Mouse (Mus musculus) embryonic stem cell, embryonic (primary cell): ENCODE results near the gene Odf3l2.

Source experiments
- CTCF ChIA-PET, 4 experiments: fragments of 300-600 bp in 2 of 4; fragments of 350-600 bp in 2 of 4; sonication (Branson Sonifier 250); formaldehyde crosslinking; loops; one replicate each; lab custom pipeline; 2022; ENCODE audit warnings: inconsistent platforms in 2 of 4; lab: Charles Lee
- POLR2A ChIA-PET, 4 experiments: fragments of 300-600 bp in 2 of 4; fragments of 350-600 bp in 2 of 4; sonication (Branson Sonifier 250); formaldehyde crosslinking; loops; one replicate each; lab custom pipeline; 2022; ENCODE audit warnings: antibody characterized with exemption in 4 of 4, inconsistent platforms in 1 of 4; lab: Charles Lee

The Odf3l2 gene

GRCm38 (mm10) chr10:79645711-79646110, at the start of gene Odf3l2:
Gene Odf3l2 (minus strand): TSS chr10:79645738.
- CTCF ChIA-PET = interaction anchor here (0.6 to 10.0 kb wide), 10 partner anchors 10 to 312 kb away, joined by 3 to 135 read pairs (median 6); partner anchors contain the start of genes Madcam1 (in 1 of the 4) and Tpgs1 (in 1 of the 4)
- POLR2A ChIA-PET = interaction anchor here in 3 of 4 experiments (0.5 to 3.3 kb wide), 10 partner anchors 9 to 522 kb away, joined by 3 to 17 read pairs (median 5); partner anchors contain the start of genes Mier2 (in 1 of the 3) and Shc2 (in 1 of the 3)

GRCm38 (mm10) chr10:79694379-79694655, 48.8 kb upstream of the Odf3l2 start:
- CTCF ChIA-PET = interaction anchor here in 3 of 4 experiments (1.0 to 3.6 kb wide), 10 partner anchors 9 to 222 kb away, joined by 3 to 23 read pairs (median 4); partner anchors contain the start of genes Bsg (in 2 of the 3) and Kiss1r (in 1 of the 3)

GRCm38 (mm10) chr10:79693580-79694378, 48.2 kb upstream of the Odf3l2 start:
- CTCF ChIA-PET = interaction anchor here in 3 of 4 experiments (0.8 to 3.6 kb wide), 9 partner anchors 10 to 99 kb away, joined by 3 to 23 read pairs (median 4); partner anchors contain the start of gene Bsg (in 1 of the 3)
- POLR2A ChIA-PET = interaction anchor here in 3 of 4 experiments (0.9 to 19.9 kb wide), 13 partner anchors 10 to 160 kb away, joined by 3 to 367 read pairs (median 4); partner anchors contain the start of genes Bsg (in 2 of the 3), Cdc34 (in 1 of the 3), Madcam1 (in 1 of the 3) and Ptbp1 (in 1 of the 3)

More at GRCm38 (mm10) chr10:79694379-79694655, 48.8 kb upstream of the Odf3l2 start:
- POLR2A ChIA-PET = interaction anchor here in 3 of 4 experiments (1.2 to 19.9 kb wide), 13 partner anchors 10 to 160 kb away, joined by 3 to 367 read pairs (median 6); partner anchors contain the start of genes Bsg (in 2 of the 3), Cdc34 (in 1 of the 3), Madcam1 (in 1 of the 3) and Ptbp1 (in 1 of the 3)

DNA sequence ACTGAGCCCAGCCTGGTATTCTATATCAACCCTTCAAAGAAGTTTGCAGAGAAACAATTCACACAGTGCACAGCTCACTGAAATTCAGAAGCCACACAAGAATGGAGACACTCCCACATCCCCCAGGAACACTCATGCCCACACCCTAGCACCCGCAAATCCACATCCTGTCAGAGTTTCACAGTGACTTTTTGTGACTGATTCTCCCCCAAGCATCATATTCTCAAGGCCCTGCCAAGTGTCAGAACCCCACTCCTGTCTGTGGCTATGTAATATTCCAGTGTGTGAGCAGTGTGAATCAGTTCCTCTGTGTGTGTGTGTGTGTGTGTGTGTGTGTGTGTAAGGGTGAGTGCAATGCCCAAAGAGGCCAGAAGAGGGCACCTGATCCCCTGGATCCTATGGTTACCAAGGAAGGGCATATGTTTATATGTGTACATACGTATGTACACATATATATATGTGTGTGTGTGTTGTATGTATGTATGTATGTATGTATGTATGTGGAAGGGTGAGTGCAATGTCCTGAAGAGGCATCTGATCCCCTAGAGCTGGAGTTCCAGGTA, 46.5 kb upstream of the Odf3l2 start:
- ChIA-PET CTCF (interaction anchor here in 2 of 4 experiments (0.7 to 1.1 kb wide), 4 partner anchors 9 to 40 kb away, joined by 3 to 7 read pairs (median 4); no protein-coding TSS in a partner anchor), POLR2A (interaction anchor here in 3 of 4 experiments (0.8 to 19.9 kb wide), 11 partner anchors 6 to 74 kb away, joined by 3 to 367 read pairs (median 7); partner anchors contain the start of genes Bsg (in 3 of the 3), Cdc34 (in 1 of the 3), Madcam1 (in 1 of the 3) and Tpgs1 (in 1 of the 3))

DNA sequence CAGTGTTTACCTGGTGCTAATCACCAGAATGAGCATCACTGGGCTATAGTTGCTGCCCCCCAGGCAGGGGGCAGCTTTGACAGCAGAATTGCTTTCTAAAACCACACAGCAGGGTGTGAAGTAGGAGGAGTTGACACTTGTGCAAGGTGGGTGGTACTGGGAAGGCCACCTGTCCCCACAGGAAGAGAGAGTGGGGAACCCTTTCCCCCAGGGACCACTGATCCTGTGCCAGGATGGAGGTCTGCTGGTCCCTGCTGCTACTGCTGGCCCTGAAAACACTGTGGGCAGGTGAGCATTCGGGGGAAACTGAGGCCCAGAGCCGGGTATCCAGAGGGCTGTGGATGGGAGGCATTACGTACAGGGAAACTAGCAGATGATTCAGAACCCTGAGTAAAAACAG, 43.6 kb upstream of the Odf3l2 start:
- ChIA-PET CTCF (no interaction called here), POLR2A (interaction anchor here in 3 of 4 experiments (0.6 to 19.9 kb wide), 12 partner anchors 8 to 134 kb away, joined by 3 to 367 read pairs (median 18); partner anchors contain the start of genes Bsg (in 2 of the 3), Madcam1 (in 2 of the 3), Tpgs1 (in 2 of the 3) and Cdc34 (in 1 of the 3))

DNA sequence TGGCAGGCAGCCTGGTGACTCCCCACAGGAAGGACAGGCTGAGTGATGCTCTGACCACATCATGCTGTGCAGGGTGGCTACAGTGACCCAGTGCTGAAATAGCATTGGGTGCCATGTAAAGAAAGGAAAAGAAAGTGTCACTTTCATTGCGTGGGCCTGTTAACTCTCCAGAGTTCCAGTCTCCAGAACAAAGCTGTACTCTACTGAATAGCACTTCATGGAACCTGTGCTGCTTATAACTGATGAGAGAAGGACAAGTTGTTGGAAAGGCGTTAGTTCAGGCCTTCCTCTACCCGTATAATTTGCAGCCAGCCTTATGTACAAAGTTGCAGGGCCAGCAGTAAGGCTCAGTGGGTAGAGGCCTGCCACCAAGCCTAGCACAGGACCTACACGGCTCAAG, 43.2 kb upstream of the Odf3l2 start, which contains the start of gene Gzmm:
Gene Gzmm (plus strand): TSS at position 301 of the 400 bp plus-strand sequence.
- CTCF ChIA-PET = interaction anchor here in 1 of 4 experiments (0.6 kb wide), 1 partner anchor 94 kb away, joined by 3 read pairs; no protein-coding TSS in a partner anchor
- POLR2A ChIA-PET = interaction anchor here in 3 of 4 experiments (0.8 to 19.9 kb wide), 12 partner anchors 9 to 77 kb away, joined by 3 to 367 read pairs (median 18); partner anchors contain the start of genes Bsg (in 2 of the 3), Madcam1 (in 2 of the 3) and Tpgs1 (in 2 of the 3)

- ChIA-PET CTCF (interaction anchor here in 3 of 4 experiments (0.6 to 2.0 kb wide), 13 partner anchors 8 to 1220 kb away, joined by 3 to 12 read pairs (median 4); partner anchors contain the start of genes Madcam1 (in 1 of the 3) and Med16 (in 1 of the 3)), POLR2A (interaction anchor here (0.5 to 19.9 kb wide), 26 partner anchors 10 to 254 kb away, joined by 3 to 367 read pairs (median 4); partner anchors contain the start of genes Bsg (in 4 of the 4), Madcam1 (in 2 of the 4), Tpgs1 (in 2 of the 4) and Polrmt (in 1 of the 4))
Measured at GRCm38 (mm10) chr10:79687513-79687912, 42.0 kb upstream of the Odf3l2 start.

- ChIA-PET CTCF (interaction anchor here in 3 of 4 experiments (0.6 to 2.0 kb wide), 12 partner anchors 9 to 1219 kb away, joined by 3 to 12 read pairs (median 4); partner anchors contain the start of gene Madcam1 (in 1 of the 3)), POLR2A (interaction anchor here in 3 of 4 experiments (0.6 to 19.9 kb wide), 19 partner anchors 9 to 94 kb away, joined by 3 to 367 read pairs (median 7); partner anchors contain the start of genes Bsg (in 3 of the 3), Madcam1 (in 2 of the 3), Tpgs1 (in 2 of the 3) and Polrmt (in 1 of the 3))
Measured at GRCm38 (mm10) chr10:79686691-79687090, 41.2 kb upstream of the Odf3l2 start.

- POLR2A ChIA-PET = interaction anchor here in 3 of 4 experiments (0.8 to 19.9 kb wide), 18 partner anchors 9 to 94 kb away, joined by 3 to 367 read pairs (median 6); partner anchors contain the start of genes Bsg (in 2 of the 3), Madcam1 (in 2 of the 3), Tpgs1 (in 2 of the 3) and Polrmt (in 1 of the 3)
- CTCF ChIA-PET = interaction anchor here in 2 of 4 experiments (1.2 to 2.0 kb wide), 7 partner anchors 9 to 126 kb away, joined by 3 to 12 read pairs (median 4); partner anchors contain the start of gene Madcam1 (in 1 of the 2)
Measured at GRCm38 (mm10) chr10:79686219-79686618, 40.7 kb upstream of the Odf3l2 start.

DNA sequence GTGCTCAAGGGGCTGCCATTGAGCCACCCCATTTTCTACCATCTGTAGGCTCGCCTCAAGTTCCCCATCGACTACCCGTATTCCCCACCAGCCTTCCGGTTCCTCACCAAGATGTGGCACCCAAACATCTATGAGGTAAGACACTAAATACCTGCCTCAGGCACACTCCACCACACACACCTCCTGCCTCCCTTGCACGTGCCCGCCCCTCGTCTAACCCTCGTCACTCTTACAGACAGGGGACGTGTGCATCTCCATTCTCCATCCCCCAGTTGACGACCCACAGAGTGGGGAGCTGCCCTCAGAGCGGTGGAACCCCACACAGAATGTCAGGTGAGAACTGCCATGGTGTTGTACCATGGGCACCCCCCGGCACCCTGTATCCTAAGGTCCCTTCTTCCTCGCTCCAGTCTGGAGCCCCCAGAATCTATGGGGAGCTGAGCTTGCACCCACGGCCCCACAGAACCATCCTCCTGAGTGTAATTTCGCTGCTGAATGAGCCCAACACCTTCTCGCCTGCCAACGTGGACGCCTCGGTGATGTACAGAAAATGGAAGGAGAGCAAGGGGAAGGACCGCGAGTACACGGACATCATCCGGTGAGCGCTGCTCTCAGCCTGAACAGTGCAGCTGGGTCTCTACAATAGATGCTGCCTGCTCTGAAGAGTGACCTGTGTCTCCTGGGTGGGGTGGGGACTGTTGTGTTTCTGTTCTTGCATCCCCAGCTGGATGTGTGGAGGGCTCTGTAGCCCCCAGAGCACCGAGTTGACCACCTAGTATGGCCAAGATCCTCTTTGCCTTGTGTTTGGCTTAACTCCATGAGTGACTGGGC, 39.4 kb upstream of the Odf3l2 start:
- POLR2A ChIA-PET = interaction anchor here in 3 of 4 experiments (0.6 to 19.9 kb wide), 19 partner anchors 7 to 83 kb away, joined by 3 to 367 read pairs (median 9); partner anchors contain the start of genes Tpgs1 (in 3 of the 3), Bsg (in 2 of the 3), Madcam1 (in 2 of the 3) and Polrmt (in 2 of the 3)
- CTCF ChIA-PET = interaction anchor here in 3 of 4 experiments (0.6 to 4.6 kb wide), 6 partner anchors 12 to 95 kb away, joined by 3 to 57 read pairs (median 4); partner anchors contain the start of gene Madcam1 (in 1 of the 3)

GRCm38 (mm10) chr10:79683726-79684640, 38.4 kb upstream of the Odf3l2 start:
- ChIA-PET POLR2A (interaction anchor here in 3 of 4 experiments (0.6 to 19.9 kb wide), 25 partner anchors 8 to 175 kb away, joined by 3 to 367 read pairs (median 4); partner anchors contain the start of genes Tpgs1 (in 3 of the 3), Bsg (in 2 of the 3), Madcam1 (in 2 of the 3) and Fgf22 (in 1 of the 3)), CTCF (interaction anchor here (0.7 to 4.6 kb wide), 25 partner anchors 8 to 128 kb away, joined by 3 to 57 read pairs (median 5); partner anchors contain the start of genes Bsg (in 2 of the 4), Madcam1 (in 1 of the 4) and Tpgs1 (in 1 of the 4))

GRCm38 (mm10) chr10:79682916-79683582, 37.5 kb upstream of the Odf3l2 start:
- ChIA-PET POLR2A (interaction anchor here (0.5 to 19.9 kb wide), 31 partner anchors 8 to 574 kb away, joined by 3 to 367 read pairs (median 4); partner anchors contain the start of genes Tpgs1 (in 3 of the 4), Bsg (in 2 of the 4), Madcam1 (in 2 of the 4) and Fgf22 (in 1 of the 4)), CTCF (interaction anchor here in 3 of 4 experiments (0.5 to 4.6 kb wide), 35 partner anchors 9 to 1198 kb away, joined by 3 to 57 read pairs (median 4); partner anchors contain the start of genes Bsg (in 2 of the 3), Madcam1 (in 2 of the 3) and Tpgs1 (in 1 of the 3))

GRCm38 (mm10) chr10:79682551-79682915, 37.0 kb upstream of the Odf3l2 start:
- ChIA-PET CTCF (interaction anchor here in 3 of 4 experiments (0.5 to 4.6 kb wide), 35 partner anchors 9 to 1199 kb away, joined by 3 to 57 read pairs (median 5); partner anchors contain the start of genes Bsg (in 2 of the 3), Madcam1 (in 2 of the 3) and Tpgs1 (in 1 of the 3)), POLR2A (interaction anchor here (0.5 to 19.9 kb wide), 35 partner anchors 8 to 1258 kb away, joined by 3 to 367 read pairs (median 5); partner anchors contain the start of genes Tpgs1 (in 3 of the 4), Bsg (in 2 of the 4), Madcam1 (in 2 of the 4) and Fgf22 (in 1 of the 4))
